Mouse (Mus musculus) embryo, embryonic 10.5 days (tissue): Measurements from ENCODE around the gene Rnf103.
"Not testable (repeated sequence)": the region's sequence is repeated elsewhere in the genome, so short reads cannot be mapped to it uniquely, and the experiment has no call there.

Source experiments
- DNase-seq: peaks from one replicate; pipeline ENCODE4 v3.0.0-alpha.2; 2015; ENCODE audit warnings: low spot score

Gene Rnf103

DNA sequence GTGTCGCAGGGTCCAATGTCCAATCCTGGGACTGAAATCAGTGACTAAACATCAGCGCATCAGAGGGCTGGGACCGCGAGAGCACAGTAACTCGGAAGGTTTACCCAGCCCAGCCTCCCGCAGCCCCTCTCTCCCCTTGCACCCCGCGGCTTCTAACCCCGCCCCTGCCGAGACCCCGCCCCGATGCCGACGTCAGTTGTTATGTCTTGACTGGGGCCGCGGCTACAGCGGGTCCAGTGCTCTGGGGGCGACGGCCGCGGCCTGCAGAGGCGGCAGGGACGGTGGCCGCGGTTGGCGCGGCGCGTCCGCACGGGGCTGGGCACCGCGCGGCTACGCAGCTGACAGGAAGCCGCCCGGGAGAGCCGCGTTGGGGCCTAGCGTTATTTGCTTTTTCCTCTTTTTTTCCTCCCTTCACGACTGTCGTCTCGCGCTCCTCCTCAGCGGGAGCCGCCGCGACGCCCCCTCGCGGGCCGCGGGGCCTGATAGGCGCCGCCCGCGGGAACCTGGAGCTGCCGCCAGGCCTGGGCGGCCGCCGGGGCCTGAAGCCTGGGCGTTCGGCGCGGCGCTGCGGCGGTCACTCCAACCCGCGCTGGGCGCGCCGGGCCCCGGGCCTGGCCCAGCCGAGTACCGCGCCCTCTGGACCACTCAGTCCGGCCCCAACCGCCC lies at the start of gene Rnf103:
Gene Rnf103 (plus strand): TSS at position 220 of the 666 bp plus-strand sequence.
- peak; percentile 97 for DNase-seq

DNA sequence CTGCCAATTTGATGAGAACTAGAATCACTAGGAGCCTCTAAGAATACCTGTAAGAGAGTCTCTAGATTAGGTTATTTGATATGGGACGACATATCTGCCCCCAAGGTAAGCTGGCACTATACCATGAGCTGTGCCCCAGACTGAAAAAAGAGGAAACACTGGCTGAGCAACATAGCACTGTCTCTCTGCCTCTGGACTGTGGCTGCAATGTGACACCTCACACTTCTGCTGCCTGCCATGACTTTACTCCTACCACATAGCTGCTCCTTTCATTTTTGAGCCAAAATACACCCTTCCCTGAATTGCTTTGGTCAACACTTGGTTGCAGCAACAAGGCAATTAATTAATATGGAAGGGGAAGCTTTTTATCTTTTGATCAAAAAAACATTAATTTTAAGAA lies 48.9 kb upstream of the Rnf103 start:
- DNase-seq: no peak

DNA sequence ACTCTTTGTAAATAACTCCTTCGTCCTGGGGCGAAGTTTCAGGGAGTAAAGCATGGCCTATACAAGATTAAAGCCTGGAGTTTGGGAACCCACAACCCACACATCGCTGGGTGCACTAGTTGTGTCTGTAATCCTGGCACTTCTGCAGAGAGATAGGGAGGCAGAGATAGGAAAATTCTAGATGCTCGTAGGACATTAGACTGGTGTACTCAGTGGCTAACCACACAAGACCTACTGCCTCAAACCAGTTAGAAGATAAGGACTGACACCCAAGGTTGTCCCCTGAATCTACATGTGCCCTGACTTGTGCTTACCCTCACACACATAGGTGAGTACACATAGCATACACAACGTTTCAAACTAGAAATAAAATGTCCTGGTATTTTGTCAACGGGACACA lies 48.1 kb upstream of the Rnf103 start:
- no peak for DNase-seq

DNA sequence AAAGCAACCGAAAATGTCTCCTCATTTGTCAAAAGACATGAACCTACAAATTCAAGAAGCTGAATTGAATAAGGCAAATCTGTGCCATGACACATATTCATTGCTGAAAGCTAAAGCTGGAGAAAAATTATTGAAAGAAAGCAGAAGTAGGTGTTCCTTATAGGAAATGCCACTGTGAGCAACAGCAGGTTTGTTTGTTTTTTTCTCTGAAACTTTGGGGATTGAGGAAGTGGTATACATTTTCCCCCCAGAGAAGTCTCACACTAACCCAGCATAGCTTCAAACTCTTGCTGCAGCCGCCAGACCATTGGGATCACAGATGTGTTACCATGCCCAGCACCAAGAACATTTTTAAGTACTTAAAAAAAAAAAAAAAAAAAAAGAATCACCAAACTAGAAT lies 40.9 kb upstream of the Rnf103 start:
- DNase-seq: no peak

DNA sequence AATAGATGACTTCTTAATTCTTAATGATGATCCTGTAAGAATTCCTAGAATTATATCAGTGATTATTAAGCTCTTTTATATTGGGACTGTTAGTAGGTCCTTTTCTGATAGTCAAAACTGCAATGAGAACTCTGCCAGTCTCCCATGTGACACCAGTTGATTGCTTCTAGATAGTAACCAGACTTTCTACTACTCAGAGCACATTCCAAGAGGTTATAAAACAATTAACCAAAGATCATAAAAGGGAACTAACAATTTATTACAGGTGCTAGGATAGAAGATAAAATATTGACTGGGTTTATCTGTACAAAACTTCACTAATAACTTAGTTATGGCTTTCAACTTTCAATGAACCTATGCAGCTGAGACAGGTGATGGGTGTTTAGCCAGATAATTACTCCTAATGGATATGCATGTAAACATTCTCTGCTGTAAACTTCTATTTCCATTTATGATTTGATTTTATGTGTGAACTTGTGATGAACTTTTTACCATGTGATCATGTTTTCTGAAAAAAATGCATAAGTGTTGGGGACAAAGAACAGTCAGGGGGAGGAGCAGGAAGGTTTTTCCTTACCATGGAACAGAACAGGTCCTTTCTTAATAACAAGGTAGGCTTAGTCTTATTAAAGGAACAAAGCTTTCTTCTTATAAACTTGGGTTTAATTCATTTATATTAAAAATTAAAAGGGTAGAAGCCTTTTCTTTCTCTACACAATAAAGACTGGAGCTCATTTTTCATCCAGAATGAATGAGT lies 39.5 kb upstream of the Rnf103 start:
- not testable (repeated sequence) for DNase-seq

DNA sequence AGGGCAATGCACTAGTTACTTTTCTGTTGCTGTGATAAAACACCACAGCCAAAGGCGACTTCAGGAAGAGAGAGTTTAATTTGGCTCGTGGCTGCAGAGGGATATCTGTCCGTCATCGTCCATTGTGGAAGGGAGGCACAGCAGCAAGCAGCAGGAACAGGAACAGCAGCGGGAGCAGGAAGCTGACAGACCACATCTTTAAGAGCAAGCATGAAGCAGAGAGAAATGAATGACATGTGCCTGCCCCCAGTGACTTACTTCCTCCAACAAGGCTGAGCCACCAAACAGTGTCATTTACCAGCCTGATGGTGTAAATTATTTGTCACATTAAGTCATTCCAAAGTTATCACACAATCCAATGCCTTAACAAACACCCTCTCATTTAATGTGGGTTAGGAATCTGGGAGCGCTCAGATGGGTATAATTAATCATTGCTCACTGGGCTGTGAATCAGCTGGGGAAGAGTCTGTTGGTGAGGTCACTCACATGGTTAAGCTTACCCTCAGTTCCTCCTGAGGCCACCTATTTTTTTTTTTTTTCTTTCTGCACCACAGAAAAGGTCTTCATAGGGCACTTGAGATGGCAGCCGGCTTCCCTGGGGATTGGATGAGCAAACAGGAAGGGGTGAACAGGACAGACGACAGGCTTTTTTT lies 35.6 kb upstream of the Rnf103 start:
- no peak for DNase-seq

DNA sequence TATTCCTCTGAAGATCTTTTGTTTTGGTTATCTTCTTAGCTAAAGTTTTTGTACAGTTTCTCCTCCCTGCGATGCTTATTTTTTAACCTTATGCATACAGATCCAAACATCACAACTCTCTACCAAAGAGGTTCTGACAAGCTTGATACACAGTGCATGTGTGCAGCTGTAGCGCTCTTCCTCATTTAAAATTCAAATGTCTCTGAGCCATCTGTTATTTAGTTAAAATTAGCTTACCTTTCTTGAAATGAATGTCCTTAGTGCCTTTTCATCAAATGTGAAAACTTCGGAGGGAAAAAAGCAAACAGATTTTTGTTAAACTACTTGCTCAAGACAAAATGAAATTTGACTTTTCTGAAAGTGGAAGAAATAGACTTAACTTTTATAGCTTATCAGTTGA lies 28.5 kb upstream of the Rnf103 start:
- no peak for DNase-seq

DNA sequence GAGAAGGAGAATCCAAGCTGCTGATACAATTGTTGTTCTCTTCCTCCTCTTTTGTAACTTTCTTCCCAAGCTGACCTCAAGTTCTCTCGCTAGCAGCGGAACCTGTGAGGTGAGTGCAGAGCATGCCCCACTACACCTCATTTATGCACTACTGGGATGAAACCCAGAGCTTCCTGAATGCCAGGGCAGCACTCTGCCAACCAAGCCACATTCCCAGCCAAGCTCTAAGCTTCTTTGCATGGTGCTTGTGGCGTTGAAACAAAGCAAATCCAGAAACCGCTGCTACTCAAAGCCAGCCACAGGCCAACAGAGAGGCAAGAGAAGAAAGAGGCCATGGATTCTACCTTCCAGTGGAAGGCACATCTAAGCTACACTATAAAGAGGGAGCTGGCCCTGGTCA lies 25.9 kb upstream of the Rnf103 start:
- no peak for DNase-seq

DNA sequence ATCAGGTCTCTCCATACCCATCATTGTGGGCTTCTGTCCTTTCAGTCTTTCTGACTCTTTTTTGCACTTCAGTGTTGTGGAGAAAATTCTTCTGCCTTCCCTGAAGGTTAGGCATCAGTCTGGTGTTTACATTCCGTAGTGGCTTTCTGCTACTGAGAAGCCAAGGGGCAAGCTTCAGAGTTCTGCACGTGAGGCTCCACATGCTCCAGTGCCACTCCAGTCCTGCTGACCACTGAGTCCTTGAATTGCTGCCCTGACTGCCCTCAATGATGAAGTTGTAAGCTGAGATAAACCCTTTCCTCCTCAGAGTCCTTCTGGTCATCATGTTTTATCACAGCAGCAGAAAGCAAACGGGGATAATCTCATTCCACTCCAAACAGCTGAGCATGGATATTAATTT lies 24.4 kb upstream of the Rnf103 start:
- DNase-seq: no peak

DNA sequence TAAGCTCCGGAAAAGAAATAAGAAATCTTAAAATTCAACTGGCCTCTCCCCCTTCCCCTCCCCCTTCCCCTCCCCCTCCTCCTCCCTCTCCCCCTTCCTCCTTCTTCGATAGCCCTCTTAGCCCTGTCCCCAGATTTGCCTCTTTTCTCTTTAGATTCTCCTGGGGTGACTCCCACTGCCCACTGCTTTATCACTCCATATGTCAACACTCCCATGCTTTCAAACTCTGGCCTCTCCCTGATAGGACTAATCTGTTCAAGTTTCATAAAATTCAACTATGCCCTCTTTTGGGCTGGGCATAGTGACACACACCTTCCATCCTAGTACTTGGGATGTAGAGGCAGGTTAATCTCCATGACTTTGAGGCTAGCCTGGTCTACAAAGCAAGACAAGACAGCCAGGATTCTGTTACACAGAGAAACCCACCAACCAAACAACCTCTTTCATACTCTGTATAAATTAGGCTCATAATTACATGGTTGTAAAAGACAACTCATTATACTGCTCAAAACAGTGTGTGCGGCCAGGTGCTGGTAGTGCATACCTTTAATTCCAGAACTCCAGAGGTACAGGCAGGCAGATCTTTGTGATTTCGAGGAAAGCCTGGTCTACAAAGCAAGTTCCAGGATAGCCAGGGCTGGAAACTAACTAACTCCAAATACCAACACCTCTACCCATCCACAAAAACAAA lies 21.7 kb upstream of the Rnf103 start:
- no peak for DNase-seq

DNA sequence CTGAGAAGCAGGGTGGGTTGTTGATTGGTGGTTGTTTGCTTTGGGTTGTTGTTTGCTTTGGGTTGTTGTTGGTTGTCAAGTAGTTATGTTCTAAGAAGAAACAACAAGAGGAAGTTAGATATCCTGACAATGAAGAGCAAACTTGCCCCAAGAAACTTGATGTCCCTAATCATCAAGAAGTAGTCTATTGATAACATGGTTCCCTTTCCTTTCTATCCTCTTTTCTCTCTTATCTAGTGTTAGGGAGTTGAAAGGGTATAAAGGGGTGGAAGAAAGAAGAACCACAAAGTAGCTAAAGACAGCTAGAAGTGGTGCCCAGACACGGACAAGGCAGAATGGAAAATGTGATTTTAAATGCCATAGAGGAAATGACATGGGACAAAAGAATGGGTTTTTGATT lies 20.9 kb upstream of the Rnf103 start:
- DNase-seq: no peak

DNA sequence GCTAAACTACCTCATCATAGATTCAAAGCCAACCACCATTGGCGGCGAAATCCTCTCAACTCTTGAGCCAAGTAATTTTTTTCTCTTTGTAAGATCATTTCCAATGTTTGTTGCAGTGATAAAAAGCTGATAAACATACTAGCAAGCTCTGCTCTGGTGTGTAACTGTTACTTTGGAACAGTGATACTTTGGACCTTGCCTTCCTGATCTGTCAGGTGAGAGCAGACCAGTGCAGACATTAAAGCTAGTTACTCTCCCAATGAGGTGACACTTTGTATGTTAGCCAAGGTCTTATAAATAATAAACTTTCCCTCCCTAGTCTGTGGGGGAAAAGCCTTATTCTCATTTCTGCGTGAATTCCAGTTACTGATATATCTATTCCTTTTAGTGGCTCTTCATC lies 18.1 kb upstream of the Rnf103 start:
- no peak for DNase-seq

DNA sequence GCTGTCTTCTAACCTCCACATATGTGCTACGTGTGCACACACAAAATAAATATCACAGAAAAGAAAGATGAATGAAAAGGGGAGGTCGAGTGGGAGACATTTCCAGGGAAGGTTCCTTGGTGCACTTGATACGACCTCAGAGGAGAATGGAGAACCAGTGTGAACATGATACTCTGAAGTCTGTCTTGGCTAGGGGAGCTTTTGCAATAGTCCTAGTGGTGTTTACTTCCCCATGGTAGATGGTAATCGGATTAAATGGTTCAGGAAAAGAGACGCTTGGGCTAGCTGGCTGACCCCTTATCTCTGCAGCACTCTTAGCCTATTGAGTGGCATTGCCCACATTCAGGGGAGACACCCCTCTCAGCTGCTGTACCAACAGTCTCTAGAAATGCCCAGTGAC lies 16.9 kb upstream of the Rnf103 start:
- no peak for DNase-seq

DNA sequence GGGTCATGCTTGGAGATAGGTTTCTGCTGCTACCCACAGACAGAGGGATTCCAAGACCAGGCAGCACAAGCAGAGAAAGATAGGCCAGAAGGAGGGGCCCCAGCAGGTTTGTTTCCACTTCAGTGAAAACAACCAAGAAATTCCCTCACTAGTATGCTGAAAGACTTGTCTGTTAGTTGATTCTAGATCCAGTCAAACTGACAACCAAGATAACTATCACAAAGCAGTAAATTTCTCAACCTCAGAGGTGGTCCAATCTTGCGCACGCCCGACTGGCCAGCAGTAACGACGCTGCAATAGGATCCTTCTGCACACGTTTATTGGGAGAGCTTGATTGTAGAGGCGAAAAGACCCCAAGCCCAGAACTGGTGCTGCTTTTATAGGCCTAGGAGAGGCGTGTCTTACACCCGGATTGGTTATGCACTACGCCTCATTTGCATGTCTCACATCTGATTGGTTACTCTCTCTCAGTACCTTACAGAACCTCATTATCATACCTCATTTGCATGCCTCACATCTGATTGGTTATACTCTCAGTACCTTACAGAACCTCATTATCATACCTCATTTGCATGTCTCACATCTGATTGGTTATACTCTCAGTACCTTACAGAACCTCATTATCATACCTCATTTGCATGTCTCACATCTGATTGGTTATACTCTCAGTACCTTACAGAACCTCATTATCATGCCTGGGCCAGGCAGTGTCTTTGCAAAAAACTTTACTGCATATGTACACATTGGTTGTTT lies 14.7 kb upstream of the Rnf103 start:
- DNase-seq: not testable (repeated sequence)

DNA sequence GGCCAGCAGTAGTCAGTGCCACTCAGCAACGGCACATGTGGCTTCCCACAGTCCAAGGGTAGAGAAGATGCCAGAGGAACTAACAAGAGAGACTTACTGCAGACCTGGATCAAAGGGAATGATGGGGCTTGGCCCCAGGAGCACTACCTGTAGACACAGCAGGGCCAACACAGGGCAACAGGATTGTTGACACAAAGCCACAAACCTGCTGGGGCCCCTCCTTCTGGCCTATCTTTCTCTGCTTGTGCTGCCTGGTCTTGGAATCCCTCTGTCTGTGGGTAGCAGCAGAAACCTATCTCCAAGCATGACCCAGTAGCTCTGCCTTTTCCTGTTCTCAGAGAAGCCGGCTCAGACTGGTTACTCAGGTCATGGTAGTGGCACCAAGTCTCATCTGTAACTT lies 14.1 kb upstream of the Rnf103 start:
- not testable (repeated sequence) for DNase-seq

DNA sequence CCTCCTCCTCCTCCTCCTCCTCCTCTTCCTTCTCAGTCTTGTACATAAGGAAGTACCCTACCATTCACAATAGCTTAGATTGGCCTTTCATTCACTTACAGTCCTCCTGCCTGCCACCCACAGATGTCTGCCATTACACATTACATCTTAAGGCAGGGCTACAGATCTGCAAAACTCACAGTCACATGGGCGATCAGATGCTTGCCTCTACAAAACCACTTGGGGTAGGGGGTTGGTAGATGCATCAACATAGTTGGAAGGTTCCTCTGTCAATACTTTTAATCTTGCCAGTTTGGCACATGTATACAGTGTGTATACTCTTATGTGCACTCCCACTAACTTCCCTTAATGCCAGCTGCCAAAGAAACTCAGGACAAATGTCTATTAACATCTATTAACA lies 13.6 kb upstream of the Rnf103 start:
- DNase-seq: no peak

DNA sequence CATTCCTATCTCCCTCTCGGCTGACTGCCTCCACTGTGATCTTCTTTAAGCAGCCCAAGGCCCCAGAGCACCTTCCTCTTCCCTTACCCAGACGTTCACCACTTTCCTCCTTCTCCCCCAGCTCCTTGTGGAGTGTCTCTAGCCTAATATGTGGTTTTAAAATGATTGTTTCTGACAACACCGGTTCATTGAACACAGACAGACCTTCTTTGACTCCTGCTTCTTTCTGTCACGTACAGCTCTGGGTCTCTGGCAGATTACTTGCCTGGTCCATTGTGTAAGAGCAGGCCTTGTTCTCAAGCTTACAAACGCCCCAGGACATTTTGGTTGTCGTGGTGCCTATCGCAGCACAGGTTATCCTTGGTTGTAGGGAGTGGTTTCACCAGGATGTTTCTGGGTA lies 12.6 kb upstream of the Rnf103 start:
- DNase-seq: no peak

DNA sequence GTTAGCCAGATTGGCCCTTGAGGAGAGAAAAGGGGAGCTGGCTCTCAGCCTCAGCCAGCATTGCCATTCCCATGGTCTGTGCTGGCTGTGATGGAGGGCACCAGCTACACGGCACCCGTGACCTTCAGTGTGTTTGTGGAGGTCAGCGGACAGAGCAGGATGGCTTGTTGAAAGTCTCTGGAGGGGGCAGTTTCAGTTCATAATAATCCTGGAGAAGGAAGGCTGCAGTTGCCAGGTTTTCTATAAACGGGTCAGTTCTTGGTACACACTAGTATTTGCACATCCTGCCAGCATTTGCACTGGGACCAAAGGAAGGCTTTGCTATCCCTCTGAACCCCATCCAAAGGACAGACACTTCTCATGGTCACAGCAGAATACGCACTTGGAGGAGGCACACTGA lies 8.4 kb upstream of the Rnf103 start:
- DNase-seq: no peak

DNA sequence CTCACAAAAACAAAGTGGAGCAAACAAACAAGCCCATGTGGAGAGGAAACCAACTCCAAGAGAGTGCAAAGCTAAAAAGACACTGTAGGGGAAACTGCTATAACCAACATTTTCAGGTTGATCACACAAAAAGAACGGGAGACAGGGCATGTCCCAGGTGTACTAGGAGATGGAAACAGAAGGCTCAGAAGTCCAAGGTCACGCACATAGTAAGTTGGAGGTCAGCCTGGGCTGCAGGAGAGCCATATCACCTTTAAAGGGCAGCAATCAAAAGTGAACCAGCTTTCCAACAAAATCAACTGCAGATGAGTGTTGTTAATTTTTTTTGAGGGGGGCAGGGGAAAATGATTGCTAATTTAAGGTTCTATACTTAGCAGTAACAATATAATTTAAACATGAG lies 7.5 kb upstream of the Rnf103 start:
- DNase-seq: no peak

DNA sequence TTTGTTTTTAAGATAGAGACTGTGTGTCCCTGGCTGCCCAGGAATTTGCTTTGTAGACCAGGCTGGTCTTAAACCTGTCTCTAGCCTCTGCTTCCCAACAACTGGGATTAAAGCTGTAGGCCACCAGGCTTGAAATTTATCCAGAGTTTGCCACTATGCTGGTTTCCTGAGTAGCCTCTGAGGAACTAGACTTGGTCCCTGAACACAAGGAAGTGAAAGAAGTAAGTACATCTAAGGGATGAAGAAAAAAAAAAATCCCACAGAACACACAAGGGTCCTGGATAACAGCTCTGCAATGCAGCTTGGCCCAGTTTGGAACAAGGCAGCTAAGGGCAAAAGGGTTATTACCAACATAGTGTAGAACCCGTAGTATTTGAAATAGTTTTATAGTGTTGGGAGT lies 6.8 kb upstream of the Rnf103 start:
- DNase-seq: no peak

DNA sequence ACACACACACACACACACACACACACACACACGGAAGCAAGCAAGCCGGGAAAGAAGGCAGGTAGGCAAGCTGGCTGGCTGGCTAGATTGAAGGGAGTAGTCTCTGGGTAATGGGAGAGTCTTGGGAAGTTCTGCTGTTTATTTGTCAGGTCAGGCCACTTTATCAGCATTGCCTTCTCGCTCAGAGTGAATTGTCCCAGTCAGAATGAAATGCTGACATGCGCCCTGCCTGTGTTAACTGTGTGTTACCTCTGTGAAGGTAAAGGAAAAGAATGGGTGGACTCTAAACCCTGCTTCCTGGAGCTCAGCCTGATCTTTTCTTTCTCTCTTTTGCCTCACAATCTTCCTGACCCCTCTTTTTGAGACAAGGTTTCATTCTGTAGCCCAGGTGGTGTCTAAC lies 5.7 kb upstream of the Rnf103 start:
- no peak for DNase-seq

DNA sequence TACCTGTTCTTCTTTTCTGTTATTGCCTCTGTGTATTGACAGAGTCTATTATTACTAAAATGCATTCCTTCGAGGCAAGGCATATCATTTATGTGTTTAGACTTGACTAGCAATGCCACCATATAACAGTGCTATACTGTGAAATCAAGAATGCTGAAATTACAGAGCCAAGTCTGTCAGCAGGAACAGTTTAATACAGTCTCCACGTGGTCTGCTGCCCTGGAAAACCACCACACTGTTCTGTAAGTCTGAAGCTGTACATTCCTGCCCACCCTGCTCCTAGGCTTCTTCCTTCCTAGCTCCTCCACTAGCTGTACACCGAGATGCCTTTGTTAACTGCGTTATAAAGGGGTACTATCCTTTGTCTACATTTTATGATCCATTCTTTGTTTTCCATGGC lies 1.6 kb upstream of the Rnf103 start:
- DNase-seq: peak; percentile 5
